Mouse (Mus musculus): ENCODE measurements around the gene Armh4. TPM values are rescaled to one million over a fixed set of nuclear protein-coding genes. Genes with fewer than 3 reads are reported as not detected.
"Not testable (repeated sequence)": the region's sequence is repeated elsewhere in the genome, so short reads cannot be mapped to it uniquely, and the experiment has no call there.

The Armh4 gene
- total RNA-seq (2021): 10 to 100 TPM in 1 of 2 experiments, 1 to 10 TPM in 1; 6.9 to 10.2 TPM
- long read RNA-seq, experiment 1, partial matches to known transcripts: 3 of 11 reads
- long read RNA-seq, experiment 1, other reads (novel, unspliced or antisense): 8 of 11 reads
- long read RNA-seq, experiment 2, partial matches to known transcripts: 2 of 6 reads
- long read RNA-seq, experiment 2, other reads (novel, unspliced or antisense): 4 of 6 reads

DNA sequence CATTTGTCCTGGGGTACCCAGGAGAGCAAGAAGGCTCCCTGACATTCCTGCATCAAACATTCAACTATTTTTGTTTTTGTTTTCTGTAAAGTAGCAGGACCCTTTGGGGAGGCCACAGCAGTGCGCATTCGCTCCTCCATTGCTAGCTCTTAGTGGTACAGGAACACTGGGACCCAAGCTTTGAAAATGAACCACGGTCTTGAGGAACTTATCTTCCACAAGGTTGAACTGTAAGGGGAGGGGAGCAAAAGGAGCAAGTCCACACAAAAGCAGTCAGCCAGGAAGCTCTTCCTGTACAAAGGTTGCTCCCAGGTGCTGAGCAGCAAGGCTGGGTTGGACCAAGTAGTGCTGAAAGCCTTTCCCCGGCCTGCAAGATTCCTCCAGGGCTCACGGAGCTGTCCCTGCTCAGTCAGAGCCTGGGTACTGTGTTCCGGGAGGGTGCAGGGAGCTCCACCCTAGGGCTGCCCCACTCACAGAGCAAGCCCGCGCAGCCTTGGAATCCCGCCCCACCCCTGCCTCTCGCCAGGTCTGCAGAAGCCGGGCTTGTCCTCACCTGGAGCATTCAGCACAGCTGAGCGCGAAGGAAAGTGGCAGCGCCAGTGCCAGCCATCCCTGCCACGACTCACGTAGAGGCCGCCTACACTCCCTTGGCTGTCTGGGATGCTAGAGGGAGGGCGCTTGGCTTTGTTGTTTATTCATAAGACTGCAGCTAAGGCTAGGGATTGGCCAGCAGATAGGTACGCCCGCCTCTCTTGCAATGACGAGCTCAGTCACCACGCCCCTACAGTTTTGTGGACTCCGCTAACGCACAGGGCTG is at the start of gene Armh4:
Armh4 (minus strand) TSS at position 669 of the 817 bp plus-strand sequence.
- DNase-seq: peak; percentile 55 to 56

GRCm38 (mm10) chr14:49829192-49830171 is 46.3 kb upstream of the Armh4 start:
- no peak for DNase-seq

- not testable (repeated sequence) for DNase-seq
Observed at GRCm38 (mm10) chr14:49819721-49820440, 36.7 kb upstream of the Armh4 start.

DNA sequence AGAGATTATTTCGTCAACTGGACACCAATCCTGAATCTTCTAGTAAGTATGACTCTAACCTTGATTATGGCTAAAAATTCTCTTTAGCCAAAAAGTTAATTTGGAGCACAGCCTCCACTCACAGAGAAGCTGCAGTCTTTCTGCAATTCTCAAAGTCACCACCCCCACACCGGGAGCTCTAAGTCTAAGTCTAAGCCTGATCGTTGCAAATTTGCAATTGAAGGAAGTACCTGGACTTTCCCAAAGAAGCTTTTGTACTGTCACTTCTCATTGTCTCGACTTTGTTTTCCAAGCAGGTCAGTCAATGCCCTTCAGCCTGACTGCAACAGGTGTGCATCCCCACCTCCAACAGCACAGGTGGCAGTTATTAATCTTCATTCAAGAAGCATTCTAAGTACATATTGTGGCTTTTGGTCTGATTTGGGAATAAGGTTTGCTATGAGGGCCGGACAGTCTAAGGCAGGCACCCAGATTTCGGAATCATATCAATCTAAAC is 35.6 kb upstream of the Armh4 start:
- not testable (repeated sequence) for DNase-seq

- not testable (repeated sequence) for DNase-seq
Observed at GRCm38 (mm10) chr14:49812966-49813365, 29.8 kb upstream of the Armh4 start.

DNA sequence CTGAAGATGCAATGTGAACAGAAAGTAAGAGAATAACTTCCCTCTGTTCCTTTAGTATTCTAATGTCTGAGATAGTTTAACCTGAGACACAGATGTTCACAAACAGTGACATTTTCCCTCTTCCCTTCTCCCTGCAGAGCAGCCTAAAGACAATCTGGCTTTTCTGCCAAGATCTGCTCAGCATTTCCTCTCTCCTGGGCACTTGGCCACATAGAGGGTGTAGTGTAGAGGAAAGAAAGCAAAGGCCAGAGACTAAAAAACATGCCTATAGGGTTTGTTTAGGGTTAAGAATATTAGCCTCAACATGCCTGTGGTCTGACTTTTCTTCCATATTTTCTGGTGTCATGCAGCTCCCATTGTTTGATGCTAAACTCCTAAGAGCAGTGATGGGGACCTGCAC is 21.9 kb upstream of the Armh4 start:
- not testable (repeated sequence) for DNase-seq

- DNase-seq: peak in 1 of 2 experiments; percentile 47
Observed at GRCm38 (mm10) chr14:49801444-49801843, 18.3 kb upstream of the Armh4 start.

DNA sequence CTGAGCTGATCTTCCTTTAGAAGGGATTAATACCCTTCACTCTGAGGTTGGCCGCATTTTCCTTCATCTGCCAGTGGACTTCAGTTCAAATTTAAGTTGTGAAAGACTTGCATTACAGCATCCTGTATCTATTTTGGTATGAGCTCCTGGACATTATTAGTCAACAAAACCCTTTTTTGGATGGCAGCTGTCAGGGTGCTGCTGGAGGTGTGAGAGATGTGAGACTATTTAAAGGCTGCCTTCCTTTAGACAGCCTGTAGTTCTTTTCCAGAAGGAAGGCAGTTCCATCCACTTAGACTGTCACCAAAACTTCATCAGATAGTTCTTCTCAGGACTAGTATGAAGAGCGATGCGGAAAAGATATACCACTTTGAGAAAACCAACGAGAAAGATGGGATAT is 10.8 kb upstream of the Armh4 start:
- DNase-seq: peak; percentile 26 to 40

DNA sequence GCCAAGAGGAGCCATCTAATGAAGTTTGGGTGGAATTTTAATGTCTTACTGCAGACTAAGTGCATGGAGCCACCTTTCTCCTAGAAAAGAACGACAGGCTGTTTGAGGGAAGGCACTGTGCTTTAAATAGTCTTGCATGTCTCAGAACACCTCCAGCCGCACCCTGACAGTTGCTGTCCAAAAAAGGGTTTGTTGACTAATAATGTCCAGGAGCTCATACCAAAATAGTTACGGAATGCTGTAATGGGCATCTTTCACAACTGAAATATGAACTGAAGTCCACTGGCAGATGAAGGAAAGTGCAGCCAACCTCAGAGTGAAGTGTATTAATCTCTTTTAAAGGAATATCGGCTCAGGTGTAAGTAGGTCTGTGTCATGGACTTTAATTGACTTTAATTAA is 7.4 kb upstream of the Armh4 start:
- peak; percentile 13 to 26 for DNase-seq

- peak; percentile 30 to 69 for DNase-seq
Observed at GRCm38 (mm10) chr14:49785793-49786192, 2.6 kb upstream of the Armh4 start.

- DNase-seq: no peak
Observed at GRCm38 (mm10) chr14:49783866-49784265, 683 bp upstream of the Armh4 start.

- no peak for DNase-seq
Observed at GRCm38 (mm10) chr14:49780416-49780815, 2.8 kb downstream of the Armh4 start.

- DNase-seq: not testable (repeated sequence)
Observed at GRCm38 (mm10) chr14:49777539-49777938, 5.6 kb downstream of the Armh4 start.

GRCm38 (mm10) chr14:49771746-49772145 is 11.4 kb downstream of the Armh4 start:
- DNase-seq: peak; percentile 17

GRCm38 (mm10) chr14:49766601-49767000 is 16.6 kb downstream of the Armh4 start:
- DNase-seq: no peak

GRCm38 (mm10) chr14:49755845-49756244 is 27.3 kb downstream of the Armh4 start:
- no peak for DNase-seq

DNA sequence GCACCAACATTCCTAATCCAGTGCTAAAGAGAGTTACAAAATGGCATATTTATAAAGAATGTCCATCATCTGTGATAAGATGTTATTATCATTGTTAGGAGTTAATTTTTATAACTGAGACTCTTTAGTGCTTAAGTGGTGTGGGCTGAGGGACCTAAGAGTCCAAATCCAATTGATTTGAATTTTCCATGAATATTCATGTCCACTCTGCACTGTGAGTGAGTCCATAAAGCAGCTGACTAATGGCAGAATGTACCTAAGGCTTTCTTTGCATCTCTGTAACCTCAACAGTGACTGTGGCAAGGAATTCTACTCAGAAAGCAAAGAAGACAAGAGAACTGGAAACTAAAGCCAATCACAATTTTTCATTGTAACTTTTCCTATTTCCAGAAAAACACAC is 30.6 kb downstream of the Armh4 start:
- no peak for DNase-seq

- no peak for DNase-seq
Observed at GRCm38 (mm10) chr14:49745874-49746273, 37.3 kb downstream of the Armh4 start.

- peak in 1 of 2 experiments; percentile 5 for DNase-seq
Observed at GRCm38 (mm10) chr14:49743946-49744526, 39.1 kb downstream of the Armh4 start.

- no peak for DNase-seq
Observed at GRCm38 (mm10) chr14:49739328-49739727, 43.9 kb downstream of the Armh4 start.

Data from heart, adult 18-20 months (tissue).